Mouse (Mus musculus): ENCODE measurements around the gene Ube3c. TPM values are rescaled to one million over a fixed set of nuclear protein-coding genes. Genes with fewer than 3 reads are reported as not detected.
"Not testable (repeated sequence)": the region's sequence is repeated elsewhere in the genome, so short reads cannot be mapped to it uniquely, and the experiment has no call there.

Gene Ube3c
- polyA plus RNA-seq, 1 experiment from 2014 or later: 39.4 TPM

GRCm38 (mm10) chr5:29657590-29658339, 88.7 kb downstream of the Ube3c start:
- Histone ChIP-seq H3K27ac (replicated peaks; ENCODE audit: low read depth, low read length) (no peak overlapping the region), H3K4me2 (ENCODE audit: low read depth, low read length) (no peak overlapping the region), H3K27me3 (replicated peaks; ENCODE audit: control insufficient read depth, insufficient read depth, low read length) (no peaks in the 10 kb centered on the region), H3K4me1 (ENCODE audit: control insufficient read depth, insufficient read depth, low read length) (no peaks in the 10 kb centered on the region), H3K9ac (ENCODE audit: low read depth, low read length) (no peak overlapping the region), H3K4me3 (ENCODE audit: low read depth, low read length) (no peak overlapping the region), H3K9me3 (ENCODE audit: control insufficient read depth, low read length) (no peaks in the 10 kb centered on the region), H3K36me3 (ENCODE audit: control insufficient read depth, insufficient read depth, low read length) (peaks cover 54% of the 10 kb centered on the region)
- 91% methylated on average over 3 of the region's 3 CpGs for WGBS
- no peak for DNase-seq (ENCODE audit: low spot score)
- ATAC-seq (ENCODE audit: low read depth): no peak

GRCm38 (mm10) chr5:29661246-29661645, 92.2 kb downstream of the Ube3c start:
- ATAC-seq (ENCODE audit: low read depth): not testable (repeated sequence)

GRCm38 (mm10) chr5:29665391-29665790, 96.3 kb downstream of the Ube3c start:
- H3K27ac ChIP-seq (replicated peaks; ENCODE audit: low read depth, low read length): no peak overlapping the region
- H3K9ac ChIP-seq (ENCODE audit: low read depth, low read length): no peak overlapping the region
- DNase-seq (ENCODE audit: low spot score): no peak
- H3K4me3 ChIP-seq (ENCODE audit: low read depth, low read length): no peak overlapping the region
- WGBS: 92% methylated on average over 2 of the region's 2 CpGs
- H3K4me1 ChIP-seq (ENCODE audit: control insufficient read depth, insufficient read depth, low read length): no peaks in the 10 kb centered on the region
- no peak overlapping the region for H3K4me2 ChIP-seq (ENCODE audit: low read depth, low read length)
- ATAC-seq (ENCODE audit: low read depth): no peak
- peaks cover 87% of the 10 kb centered on the region for H3K36me3 ChIP-seq (ENCODE audit: control insufficient read depth, insufficient read depth, low read length)
- no peaks in the 10 kb centered on the region for H3K9me3 ChIP-seq (ENCODE audit: control insufficient read depth, low read length)
- H3K27me3 ChIP-seq (replicated peaks; ENCODE audit: control insufficient read depth, insufficient read depth, low read length): no peaks in the 10 kb centered on the region

More at GRCm38 (mm10) chr5:29661246-29661645, 92.2 kb downstream of the Ube3c start:
- DNase-seq (ENCODE audit: low spot score); H3K4me1 ChIP-seq (ENCODE audit: control insufficient read depth, insufficient read depth, low read length); H3K9ac ChIP-seq (ENCODE audit: low read depth, low read length); H3K27me3 ChIP-seq (replicated peaks; ENCODE audit: control insufficient read depth, insufficient read depth, low read length); H3K27ac ChIP-seq (replicated peaks; ENCODE audit: low read depth, low read length); H3K4me2 ChIP-seq (ENCODE audit: low read depth, low read length); H3K4me3 ChIP-seq (ENCODE audit: low read depth, low read length); H3K9me3 ChIP-seq (ENCODE audit: control insufficient read depth, low read length): not testable (repeated sequence)
- peaks cover 82% of the 10 kb centered on the region for H3K36me3 ChIP-seq (ENCODE audit: control insufficient read depth, insufficient read depth, low read length)
- WGBS: 88% methylated on average over 4 of the region's 4 CpGs

GRCm38 (mm10) chr5:29672551-29672950, 103.5 kb downstream of the Ube3c start:
- Histone ChIP-seq H3K9me3 (ENCODE audit: control insufficient read depth, low read length) (no peaks in the 10 kb centered on the region), H3K4me3 (ENCODE audit: low read depth, low read length) (no peak overlapping the region), H3K27ac (replicated peaks; ENCODE audit: low read depth, low read length) (no peak overlapping the region), H3K9ac (ENCODE audit: low read depth, low read length) (no peak overlapping the region), H3K4me1 (ENCODE audit: control insufficient read depth, insufficient read depth, low read length) (no peaks in the 10 kb centered on the region), H3K27me3 (replicated peaks; ENCODE audit: control insufficient read depth, insufficient read depth, low read length) (no peaks in the 10 kb centered on the region), H3K36me3 (ENCODE audit: control insufficient read depth, insufficient read depth, low read length) (peaks cover 79% of the 10 kb centered on the region), H3K4me2 (ENCODE audit: low read depth, low read length) (no peak overlapping the region)
- no peak for DNase-seq (ENCODE audit: low spot score)
- WGBS: 91% methylated on average over 4 of the region's 4 CpGs
- no peak for ATAC-seq (ENCODE audit: low read depth)

- no peak overlapping the region for H3K9ac ChIP-seq (ENCODE audit: low read depth, low read length)
- H3K4me2 ChIP-seq (ENCODE audit: low read depth, low read length): no peak overlapping the region
- H3K36me3 ChIP-seq (ENCODE audit: control insufficient read depth, insufficient read depth, low read length): peaks cover 65% of the 10 kb centered on the region
- WGBS: 93% methylated on average over 4 of the region's 4 CpGs
- DNase-seq (ENCODE audit: low spot score) (no peak), ATAC-seq (ENCODE audit: low read depth) (no peak)
- no peaks in the 10 kb centered on the region for H3K4me1 ChIP-seq (ENCODE audit: control insufficient read depth, insufficient read depth, low read length)
- no peaks in the 10 kb centered on the region for H3K27me3 ChIP-seq (replicated peaks; ENCODE audit: control insufficient read depth, insufficient read depth, low read length)
- H3K27ac ChIP-seq (replicated peaks; ENCODE audit: low read depth, low read length): no peak overlapping the region
- no peak overlapping the region for H3K4me3 ChIP-seq (ENCODE audit: low read depth, low read length)
- H3K9me3 ChIP-seq (ENCODE audit: control insufficient read depth, low read length): no peaks in the 10 kb centered on the region
These were observed 105.3 kb downstream of the Ube3c start for GRCm38 (mm10) chr5:29674305-29674704.

- Histone ChIP-seq H3K9ac (ENCODE audit: low read depth, low read length) (no peak overlapping the region), H3K4me3 (ENCODE audit: low read depth, low read length) (no peak overlapping the region), H3K27ac (replicated peaks; ENCODE audit: low read depth, low read length) (no peak overlapping the region), H3K4me1 (ENCODE audit: control insufficient read depth, insufficient read depth, low read length) (no peaks in the 10 kb centered on the region), H3K27me3 (replicated peaks; ENCODE audit: control insufficient read depth, insufficient read depth, low read length) (no peaks in the 10 kb centered on the region), H3K4me2 (ENCODE audit: low read depth, low read length) (no peak overlapping the region), H3K36me3 (ENCODE audit: control insufficient read depth, insufficient read depth, low read length) (peaks cover 50% of the 10 kb centered on the region), H3K9me3 (ENCODE audit: control insufficient read depth, low read length) (no peaks in the 10 kb centered on the region)
- WGBS: 99% methylated on average over 3 of the region's 3 CpGs
- DNase-seq (ENCODE audit: low spot score) (no peak), ATAC-seq (ENCODE audit: low read depth) (no peak)
These were observed 107.4 kb downstream of the Ube3c start for GRCm38 (mm10) chr5:29676445-29676844.

- 76% methylated on average over 4 of the region's 4 CpGs for whole genome bisulfite sequencing
- ATAC-seq (ENCODE audit: low read depth) (no peak), DNase-seq (ENCODE audit: low spot score) (no peak)
- H3K4me2 ChIP-seq (ENCODE audit: low read depth, low read length): no peak overlapping the region
- H3K9ac ChIP-seq (ENCODE audit: low read depth, low read length): no peak overlapping the region
- no peak overlapping the region for H3K4me3 ChIP-seq (ENCODE audit: low read depth, low read length)
- no peak overlapping the region for H3K27ac ChIP-seq (replicated peaks; ENCODE audit: low read depth, low read length)
- H3K4me1 ChIP-seq (ENCODE audit: control insufficient read depth, insufficient read depth, low read length): no peaks in the 10 kb centered on the region
- no peaks in the 10 kb centered on the region for H3K27me3 ChIP-seq (replicated peaks; ENCODE audit: control insufficient read depth, insufficient read depth, low read length)
- no peaks in the 10 kb centered on the region for H3K36me3 ChIP-seq (ENCODE audit: control insufficient read depth, insufficient read depth, low read length)
- no peaks in the 10 kb centered on the region for H3K9me3 ChIP-seq (ENCODE audit: control insufficient read depth, low read length)
These were observed 116.0 kb downstream of the Ube3c start for GRCm38 (mm10) chr5:29685085-29685484.

- peak; percentile 77 for ATAC-seq (ENCODE audit: low read depth)
- no peak overlapping the region for H3K4me2 ChIP-seq (ENCODE audit: low read depth, low read length)
- no peak overlapping the region for H3K27ac ChIP-seq (replicated peaks; ENCODE audit: low read depth, low read length)
- DNase-seq (ENCODE audit: low spot score): peak; percentile 47
- H3K36me3 ChIP-seq (ENCODE audit: control insufficient read depth, insufficient read depth, low read length): no peaks in the 10 kb centered on the region
- no peak overlapping the region for H3K9ac ChIP-seq (ENCODE audit: low read depth, low read length)
- 54% methylated on average over 3 of the region's 3 CpGs for WGBS
- H3K9me3 ChIP-seq (ENCODE audit: control insufficient read depth, low read length): no peaks in the 10 kb centered on the region
- H3K4me3 ChIP-seq (ENCODE audit: low read depth, low read length): no peak overlapping the region
- H3K4me1 ChIP-seq (ENCODE audit: control insufficient read depth, insufficient read depth, low read length): no peaks in the 10 kb centered on the region
- no peaks in the 10 kb centered on the region for H3K27me3 ChIP-seq (replicated peaks; ENCODE audit: control insufficient read depth, insufficient read depth, low read length)
These were observed 118.6 kb downstream of the Ube3c start for GRCm38 (mm10) chr5:29687671-29688070.

- Histone ChIP-seq H3K4me1 (ENCODE audit: control insufficient read depth, insufficient read depth, low read length) (no peaks in the 10 kb centered on the region), H3K9ac (ENCODE audit: low read depth, low read length) (no peak overlapping the region), H3K4me3 (ENCODE audit: low read depth, low read length) (no peak overlapping the region), H3K27me3 (replicated peaks; ENCODE audit: control insufficient read depth, insufficient read depth, low read length) (no peaks in the 10 kb centered on the region), H3K36me3 (ENCODE audit: control insufficient read depth, insufficient read depth, low read length) (no peaks in the 10 kb centered on the region), H3K9me3 (ENCODE audit: control insufficient read depth, low read length) (no peaks in the 10 kb centered on the region), H3K4me2 (ENCODE audit: low read depth, low read length) (no peak overlapping the region), H3K27ac (replicated peaks; ENCODE audit: low read depth, low read length) (no peak overlapping the region)
- WGBS: 63% methylated on average over 7 of the region's 7 CpGs
- DNase-seq (ENCODE audit: low spot score): no peak
- ATAC-seq (ENCODE audit: low read depth): no peak
These were observed 119.3 kb downstream of the Ube3c start for GRCm38 (mm10) chr5:29688352-29688751.

Measured in embryonic facial prominence, embryonic 14.5 days (tissue).